Mouse (Mus musculus) heart, adult 8-10 months (tissue): ENCODE results near the gene Ppp6r2. TPM values are rescaled to one million over a fixed set of nuclear protein-coding genes. Genes with fewer than 3 reads are reported as not detected.

Experiments
- DNase-seq: peaks from one replicate; pipeline ENCODE4 v3.0.0; 2022; ENCODE audit warnings: low spot score
- total RNA-seq, 4 experiments: library from RNA; stranded (reverse); gene quantifications; 2 replicates each; pipeline ENCODE4 v1.2.4; 2022

Gene Ppp6r2
- total RNA-seq = 10 to 100 TPM; 82.1 to 87.5 (median 84.7) TPM

GRCm38 (mm10) chr15:89210915-89211715, at the start of gene Ppp6r2:
Gene Ppp6r2 (plus strand): TSS chr15:89211553.
- peak; percentile 83 for DNase-seq

DNA sequence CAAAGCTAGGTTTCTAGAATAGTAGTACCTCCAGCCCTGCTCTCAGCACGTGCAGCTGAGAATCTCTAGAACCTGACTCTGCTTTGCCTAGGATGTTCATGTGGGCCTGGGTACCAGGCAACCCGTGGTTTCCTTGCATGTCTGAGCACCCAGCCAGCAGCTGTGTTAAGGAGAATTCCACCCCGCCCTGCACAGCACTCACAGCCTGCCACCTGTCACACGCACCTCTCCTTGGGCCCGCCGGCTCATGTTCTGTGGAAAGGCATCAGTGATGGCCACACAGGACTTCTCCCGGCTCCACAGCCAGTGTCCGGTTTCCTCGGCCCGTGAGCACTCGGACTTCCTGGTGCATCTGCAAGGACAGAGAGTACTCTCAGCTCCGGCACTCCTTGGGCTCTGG, 45.9 kb upstream of the Ppp6r2 start:
- DNase-seq = no peak

- DNase-seq = no peak
Measured at GRCm38 (mm10) chr15:89168922-89169321, 42.4 kb upstream of the Ppp6r2 start.

DNA sequence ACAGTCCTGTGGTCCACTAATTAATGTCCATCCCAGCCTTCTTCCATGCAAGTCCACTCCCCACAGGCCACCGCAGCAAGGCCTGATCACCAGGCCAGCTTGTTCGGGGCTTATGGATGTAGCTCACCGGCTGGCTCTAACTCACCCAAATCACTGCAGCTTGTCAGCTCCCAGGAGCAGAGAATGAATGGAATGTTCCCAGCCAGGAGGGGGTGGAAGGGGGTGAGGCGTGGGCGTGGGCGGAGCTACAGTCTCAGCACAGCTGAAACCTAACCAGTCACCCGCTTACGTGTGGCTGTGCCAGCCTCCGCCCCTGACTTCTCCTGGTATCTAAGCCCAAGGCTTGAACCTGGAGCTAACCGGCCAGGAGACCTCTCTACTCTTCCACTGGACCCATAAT, 41.9 kb upstream of the Ppp6r2 start:
- DNase-seq = peak; percentile 82

DNA sequence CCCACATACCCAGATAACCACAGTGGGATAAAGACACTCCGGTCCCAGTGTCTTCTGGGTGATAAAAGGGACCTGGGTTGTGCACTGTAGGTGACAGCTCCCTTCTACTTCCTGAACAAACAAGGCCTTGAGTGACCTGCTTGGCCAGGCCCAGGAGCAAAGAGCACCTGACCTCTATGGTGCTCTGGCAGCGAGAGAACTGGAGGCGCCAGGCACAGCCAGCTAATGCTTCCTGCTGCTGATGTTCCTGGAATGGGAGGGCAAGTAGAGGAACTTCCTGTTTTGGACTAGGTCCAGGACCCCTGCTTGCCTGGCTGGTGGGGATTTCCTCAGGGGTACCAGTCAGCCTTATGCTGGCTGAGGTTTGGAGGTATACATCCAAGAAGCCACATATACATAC, 41.3 kb upstream of the Ppp6r2 start:
- no peak for DNase-seq

DNA sequence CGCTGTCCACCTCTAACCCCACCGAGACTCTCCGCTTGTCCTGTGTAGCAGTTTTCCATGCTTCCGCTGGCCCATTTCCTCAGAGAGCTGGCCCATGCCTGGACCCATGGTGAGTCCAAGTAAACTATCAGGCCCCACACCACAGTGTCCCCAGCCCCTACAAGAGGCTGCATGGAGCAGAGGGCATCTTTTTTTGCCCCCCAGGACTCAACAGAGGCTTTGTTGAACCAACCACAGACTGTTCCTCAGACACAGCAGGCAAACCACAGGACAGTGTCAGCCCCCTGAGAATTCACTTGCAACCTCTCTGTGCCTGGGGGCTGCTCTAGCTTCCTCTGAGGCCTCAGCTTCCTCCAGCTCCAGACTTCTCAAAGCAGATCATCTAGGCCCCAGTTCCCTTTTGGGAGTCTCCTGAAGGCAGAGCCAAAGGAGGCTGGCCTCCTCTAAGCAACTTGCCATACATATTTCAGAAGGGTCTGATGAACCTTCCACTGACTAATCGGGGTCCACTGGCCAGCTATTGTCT, 39.8 kb upstream of the Ppp6r2 start:
- no peak for DNase-seq

GRCm38 (mm10) chr15:89172276-89172935, 38.9 kb upstream of the Ppp6r2 start:
- DNase-seq = no peak

- no peak for DNase-seq
Measured at GRCm38 (mm10) chr15:89173024-89173905, 38.1 kb upstream of the Ppp6r2 start.

- peak; percentile 49 for DNase-seq
Measured at GRCm38 (mm10) chr15:89173906-89174214, 37.5 kb upstream of the Ppp6r2 start.

- no peak for DNase-seq
Measured at GRCm38 (mm10) chr15:89174889-89175339, 36.4 kb upstream of the Ppp6r2 start.

GRCm38 (mm10) chr15:89175411-89176155, 35.8 kb upstream of the Ppp6r2 start:
- no peak for DNase-seq

DNA sequence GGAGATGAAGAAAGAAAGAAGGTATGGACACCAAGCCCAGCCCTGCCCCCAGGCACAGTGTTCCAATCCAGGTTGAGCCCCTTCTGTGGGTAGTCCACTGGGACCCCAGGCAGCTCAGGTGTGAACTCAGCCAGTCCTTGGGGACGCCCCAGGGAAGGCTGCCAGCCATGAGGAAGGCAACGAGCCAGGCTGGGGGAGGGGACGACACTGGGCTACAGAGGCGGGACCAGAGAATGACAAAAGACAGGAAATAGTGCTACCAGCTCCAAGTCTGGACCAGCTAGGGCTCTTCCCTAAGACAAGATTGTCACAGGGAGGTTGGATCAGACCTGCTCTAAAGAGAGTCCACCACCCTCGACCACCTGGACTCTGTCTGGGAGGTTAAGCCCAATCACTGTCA, 34.2 kb upstream of the Ppp6r2 start:
- peak; percentile 92 for DNase-seq

DNA sequence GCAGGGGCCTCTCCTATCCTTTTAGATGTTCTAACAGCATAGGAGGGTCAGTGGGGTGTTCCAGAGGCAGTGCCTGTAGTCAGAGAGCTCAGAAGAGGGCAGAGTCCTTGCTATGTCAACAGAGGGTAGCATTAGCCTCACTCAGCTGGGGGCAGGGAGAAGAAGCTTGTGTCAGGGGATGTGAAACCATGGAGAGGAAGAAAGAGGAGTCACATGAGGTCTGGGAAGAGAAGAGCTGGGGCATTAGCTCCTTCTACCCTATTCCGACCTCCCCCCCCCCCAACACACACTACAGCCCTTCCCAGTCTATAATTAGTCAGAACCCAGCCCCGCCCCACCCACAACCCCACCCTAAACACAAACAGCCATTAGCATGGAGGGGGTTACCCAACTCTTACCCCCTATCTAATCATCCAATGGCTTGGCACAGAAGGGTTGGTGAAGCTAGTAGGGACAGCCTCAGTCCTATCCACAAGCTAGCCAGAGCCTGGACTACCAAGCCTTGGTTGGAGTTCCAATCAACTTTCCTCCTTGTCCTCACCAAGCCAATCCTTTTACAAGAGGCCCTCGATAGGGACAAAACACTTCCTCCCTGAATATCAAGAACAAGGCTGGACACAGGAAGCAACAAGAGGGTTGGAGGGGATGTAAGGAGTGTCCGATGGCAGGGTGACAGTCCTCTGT, 33.6 kb upstream of the Ppp6r2 start:
- DNase-seq = no peak

DNA sequence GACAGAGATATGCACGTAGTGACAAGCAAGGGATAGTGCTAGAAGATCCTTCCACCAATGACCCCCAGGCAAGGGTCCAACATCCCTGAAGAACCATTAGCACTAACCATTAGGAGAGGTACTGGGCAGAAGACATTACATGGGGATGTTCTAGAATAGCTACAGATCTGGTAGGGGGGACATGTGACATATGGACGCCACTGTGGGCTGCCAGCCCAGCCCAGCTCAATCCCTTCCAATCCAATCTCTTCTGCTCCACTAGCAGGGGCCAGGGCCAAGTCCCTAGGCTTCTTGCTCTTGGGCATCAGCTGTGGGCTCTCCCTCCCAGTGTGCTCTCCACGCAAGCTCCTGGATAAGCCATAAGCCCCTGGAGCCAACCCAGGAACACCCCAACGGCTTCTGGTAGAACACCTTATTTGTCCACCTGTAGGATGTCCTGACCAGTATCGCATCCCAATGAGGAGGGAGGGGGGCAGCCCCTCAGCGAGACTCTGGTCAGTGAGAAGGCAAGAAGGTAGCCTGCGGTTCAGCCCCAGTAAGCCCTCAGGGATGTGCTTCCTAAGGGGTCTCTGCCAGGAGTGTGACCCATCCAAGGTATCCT, 33.0 kb upstream of the Ppp6r2 start:
- DNase-seq = no peak

DNA sequence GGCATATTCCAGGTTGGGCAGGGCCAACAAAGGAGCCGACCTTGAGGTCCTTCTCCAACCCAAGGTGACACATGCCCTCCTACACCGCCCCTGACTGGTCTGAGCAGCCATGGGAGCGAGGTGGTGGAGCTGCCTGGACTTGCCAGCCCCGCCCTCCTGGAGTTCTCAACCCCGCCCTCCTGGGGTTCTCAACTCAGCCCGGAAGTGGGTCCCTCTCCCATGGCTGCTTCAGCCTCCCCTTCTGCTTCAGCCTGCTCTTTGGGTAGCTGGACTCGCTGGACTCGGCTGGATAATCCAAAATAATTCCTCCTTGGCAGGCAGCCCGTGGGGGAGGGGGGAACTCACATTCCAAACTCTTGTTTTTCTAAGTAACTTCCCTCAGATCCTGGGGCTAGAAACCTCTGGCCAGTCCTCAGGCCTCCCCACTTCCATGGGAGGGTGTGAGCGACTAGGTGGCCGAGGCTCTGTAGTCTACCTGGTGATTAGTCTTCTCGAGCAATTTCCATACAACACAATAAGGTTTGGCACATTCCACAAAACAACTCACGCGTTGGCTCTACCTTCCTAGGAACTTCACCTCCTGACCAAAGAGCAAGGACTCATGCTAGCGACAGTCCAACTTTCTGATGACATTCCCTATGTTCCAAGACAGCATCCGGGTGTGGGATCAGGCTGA, 32.3 kb upstream of the Ppp6r2 start:
- peak; percentile 79 for DNase-seq

- DNase-seq = no peak
Measured at GRCm38 (mm10) chr15:89179630-89179964, 31.8 kb upstream of the Ppp6r2 start.

GRCm38 (mm10) chr15:89180081-89180541, 31.2 kb upstream of the Ppp6r2 start:
- no peak for DNase-seq

GRCm38 (mm10) chr15:89180571-89181229, 30.7 kb upstream of the Ppp6r2 start, which contains the start of gene Plxnb2:
Gene Plxnb2 (minus strand): TSS chr15:89180788.
- DNase-seq = peak; percentile 76
